Mouse (Mus musculus) heart, embryonic 16.5 days (tissue): ENCODE measurements at regions not wholly inside any gene's neighbourhood (a gene's known extent, or its start where the extent isn't known, plus 50 kb on each side); places are given as distances from the start of the nearest gene placed in this dataset.

ENCODE experiments used
- ATAC-seq: fragments of 200-750 bp; cut with Nextera tagmentation; replicated peaks from 2 replicates; pipeline ENCODE4 v1.8.0; 2017; ENCODE audit warnings: moderate number of reproducible peaks; ENCODE audit not compliant: insufficient read depth, low FRiP score; ENCODE audit errors: extremely low read depth
- H3K27ac ChIP-seq: fragments of 300-500 bp; sonication (generic); 2 replicates; pipeline ENCODE4 v1.5.1; 2014; ENCODE audit warnings: mild to moderate bottlenecking, low read length, control low read depth, moderate library complexity
- H3K27me3 ChIP-seq: fragments of 300-500 bp; sonication (generic); 2 replicates; pipeline ENCODE4 v1.6.1; 2014; ENCODE audit warnings: low read length, mixed read lengths; ENCODE audit not compliant: control insufficient read depth, insufficient read depth
- H3K36me3 ChIP-seq: fragments of 300-500 bp; sonication (generic); 2 replicates; pipeline ENCODE4 v1.6.1; 2014; ENCODE audit not compliant: control insufficient read depth, insufficient read depth
- H3K4me1 ChIP-seq: fragments of 300-500 bp; sonication (generic); 2 replicates; pipeline ENCODE4 v1.6.1; 2014; ENCODE audit warnings: low read length, mixed read lengths; ENCODE audit not compliant: control insufficient read depth, insufficient read depth
- H3K4me2 ChIP-seq: fragments of 300-500 bp; sonication (generic); 2 replicates; pipeline ENCODE4 v1.6.1; 2014; ENCODE audit warnings: low read depth, mild to moderate bottlenecking, control low read depth, low read length
- H3K4me3 ChIP-seq: fragments of 300-500 bp; sonication (generic); 2 replicates; pipeline ENCODE4 v1.5.1; 2014; ENCODE audit warnings: mild to moderate bottlenecking, control low read depth, low read length
- H3K9ac ChIP-seq: fragments of 300-500 bp; sonication (generic); 2 replicates; pipeline ENCODE4 v1.6.1; 2014; ENCODE audit warnings: low read length, control low read depth
- H3K9me3 ChIP-seq: fragments of 300-500 bp; sonication (generic); replicated peaks from 2 replicates; pipeline ENCODE4 v1.6.1; 2016; ENCODE audit warnings: low read length; ENCODE audit not compliant: control insufficient read depth
- WGBS: fragments of 180-500 bp; shearing (Covaris S2); extraction: QIAGEN DNeasy Blood & Tissue Kit; methylation state at CpG from one replicate; pipeline ENCODE4 v1.1.7; 2014; 5-methylcytosine and 5-hydroxymethylcytosine counted together

DNA sequence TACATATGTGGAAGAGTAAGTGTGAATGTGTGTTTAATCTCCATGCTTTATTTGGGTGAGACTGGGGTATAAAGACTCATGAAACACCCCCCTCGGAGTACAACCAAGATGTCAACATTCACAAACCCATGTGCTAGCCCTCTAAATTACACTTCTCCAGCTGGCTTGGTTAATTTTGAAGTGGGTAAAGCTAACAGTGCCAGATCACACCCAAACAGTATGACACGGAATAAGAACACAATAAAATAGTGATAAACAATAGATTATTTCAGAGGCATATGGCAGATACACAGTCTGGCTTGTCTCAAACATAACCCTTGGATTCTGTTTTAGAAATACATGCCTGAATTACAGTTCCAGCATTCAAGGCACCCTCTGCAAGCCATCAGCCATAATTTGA is 86.4 kb upstream of the Samsn1 start:
- Histone ChIP-seq H3K9me3 (no peaks in the 10 kb centered on the region), H3K4me2 (no peak overlapping the region), H3K27me3 (no peaks in the 10 kb centered on the region), H3K4me1 (no peaks in the 10 kb centered on the region), H3K27ac (no peak overlapping the region), H3K4me3 (no peak overlapping the region), H3K9ac (no peak overlapping the region), H3K36me3 (no peaks in the 10 kb centered on the region)
- no peak for ATAC-seq
- WGBS = 76% methylated on average over 2 of the region's 2 CpGs

- H3K27ac ChIP-seq = no peak overlapping the region
- no peaks in the 10 kb centered on the region for H3K27me3 ChIP-seq
- no peak overlapping the region for H3K9ac ChIP-seq
- no peaks in the 10 kb centered on the region for H3K4me1 ChIP-seq
- no peak overlapping the region for H3K4me3 ChIP-seq
- no peak for ATAC-seq
- 90% methylated on average over 6 of the region's 6 CpGs for WGBS
- no peak overlapping the region for H3K4me2 ChIP-seq
- no peaks in the 10 kb centered on the region for H3K36me3 ChIP-seq
- no peaks in the 10 kb centered on the region for H3K9me3 ChIP-seq
These were observed 82.6 kb upstream of the Samsn1 start for GRCm38 (mm10) chr16:76104673-76105072.

- no peak overlapping the region for H3K9ac ChIP-seq
- WGBS = 69% methylated on average over 3 of the region's 3 CpGs
- H3K4me3 ChIP-seq = no peak overlapping the region
- no peak overlapping the region for H3K4me2 ChIP-seq
- H3K9me3 ChIP-seq = no peaks in the 10 kb centered on the region
- ATAC-seq = no peak
- H3K27ac ChIP-seq = no peak overlapping the region
- no peaks in the 10 kb centered on the region for H3K36me3 ChIP-seq
- no peaks in the 10 kb centered on the region for H3K4me1 ChIP-seq
- H3K27me3 ChIP-seq = no peaks in the 10 kb centered on the region
These were observed 79.7 kb upstream of the Samsn1 start for GRCm38 (mm10) chr16:76101773-76102172.

- Histone ChIP-seq H3K4me3 (no peak overlapping the region), H3K27me3 (no peaks in the 10 kb centered on the region), H3K4me2 (no peak overlapping the region), H3K9ac (no peak overlapping the region), H3K27ac (no peak overlapping the region), H3K9me3 (no peaks in the 10 kb centered on the region), H3K4me1 (no peaks in the 10 kb centered on the region), H3K36me3 (no peaks in the 10 kb centered on the region)
- 76% methylated on average over 9 of the region's 9 CpGs for WGBS
- ATAC-seq = no peak
These were observed 75.7 kb upstream of the Samsn1 start for GRCm38 (mm10) chr16:76097808-76098207.

- Histone ChIP-seq H3K4me3 (no peak overlapping the region), H3K9ac (no peak overlapping the region), H3K9me3 (no peaks in the 10 kb centered on the region), H3K4me2 (no peak overlapping the region), H3K27ac (no peak overlapping the region), H3K4me1 (no peaks in the 10 kb centered on the region), H3K27me3 (no peaks in the 10 kb centered on the region), H3K36me3 (no peaks in the 10 kb centered on the region)
- no peak for ATAC-seq
- WGBS = 87% methylated on average over 4 of the region's 4 CpGs
These were observed 74.3 kb upstream of the Samsn1 start for GRCm38 (mm10) chr16:76096363-76096762.

DNA sequence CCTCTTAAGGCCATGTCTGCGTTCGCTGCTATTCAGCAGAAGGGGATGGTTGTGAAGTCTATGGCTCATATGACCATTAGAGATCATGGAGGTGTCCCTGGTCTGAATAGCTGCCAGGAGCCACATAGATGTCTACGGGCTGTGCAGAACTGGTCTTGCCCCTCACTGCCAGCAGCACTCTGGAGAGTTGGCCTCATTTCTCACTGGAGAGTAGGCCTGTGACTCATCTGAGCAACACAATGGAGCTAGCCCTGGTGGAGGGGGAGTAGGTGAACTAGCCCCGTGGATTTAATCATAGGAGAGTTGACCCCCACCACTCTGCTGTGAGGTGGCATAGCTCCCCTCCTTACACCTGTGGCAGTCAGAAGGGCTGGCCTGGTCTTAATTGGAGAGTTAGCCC is 63.3 kb upstream of the Samsn1 start:
- no peak for ATAC-seq
- H3K9me3 ChIP-seq = no peaks in the 10 kb centered on the region
- H3K27ac ChIP-seq = no peak overlapping the region
- H3K36me3 ChIP-seq = no peaks in the 10 kb centered on the region
- H3K4me1 ChIP-seq = no peaks in the 10 kb centered on the region
- H3K4me2 ChIP-seq = no peak overlapping the region
- H3K27me3 ChIP-seq = no peaks in the 10 kb centered on the region
- H3K9ac ChIP-seq = no peak overlapping the region
- 84% methylated on average over 4 of the region's 4 CpGs for WGBS
- H3K4me3 ChIP-seq = no peak overlapping the region

GRCm38 (mm10) chr16:76082465-76082864 is 60.4 kb upstream of the Samsn1 start:
- Histone ChIP-seq H3K9me3 (no peaks in the 10 kb centered on the region), H3K36me3 (no peaks in the 10 kb centered on the region), H3K27ac (no peak overlapping the region), H3K9ac (no peak overlapping the region), H3K4me3 (no peak overlapping the region), H3K4me2 (no peak overlapping the region), H3K4me1 (no peaks in the 10 kb centered on the region), H3K27me3 (no peaks in the 10 kb centered on the region)
- 63% methylated on average over 4 of the region's 4 CpGs for WGBS
- no peak for ATAC-seq

GRCm38 (mm10) chr16:76079761-76080502 is 57.9 kb upstream of the Samsn1 start:
- no peak for ATAC-seq
- Histone ChIP-seq H3K27me3 (no peaks in the 10 kb centered on the region), H3K36me3 (no peaks in the 10 kb centered on the region), H3K4me3 (no peak overlapping the region), H3K9ac (no peak overlapping the region), H3K4me2 (no peak overlapping the region), H3K27ac (no peak overlapping the region), H3K4me1 (no peaks in the 10 kb centered on the region), H3K9me3 (no peaks in the 10 kb centered on the region)
- 71% methylated on average over 6 of the region's 6 CpGs for WGBS

DNA sequence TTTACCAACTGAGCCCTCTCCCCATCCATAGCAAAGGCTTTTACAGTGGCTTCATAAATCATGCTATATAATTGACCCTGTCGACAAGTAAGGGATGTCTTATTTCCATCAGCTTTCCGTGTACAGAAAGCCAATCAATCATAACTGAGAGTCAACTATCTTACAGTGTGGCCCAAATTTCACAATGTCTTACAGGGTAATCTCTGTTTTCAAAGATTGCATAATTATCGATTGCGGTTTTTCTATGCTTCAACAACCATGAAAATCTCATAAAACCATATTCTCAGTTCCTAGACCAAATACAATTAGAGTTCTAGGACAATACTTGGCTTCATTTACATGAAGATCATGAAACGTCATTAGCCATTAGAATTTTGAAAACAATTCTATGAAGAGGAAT is 56.1 kb upstream of the Samsn1 start:
- no peaks in the 10 kb centered on the region for H3K9me3 ChIP-seq
- ATAC-seq = no peak
- WGBS = 78% methylated on average over 5 of the region's 5 CpGs
- no peaks in the 10 kb centered on the region for H3K27me3 ChIP-seq
- no peak overlapping the region for H3K9ac ChIP-seq
- H3K4me3 ChIP-seq = no peak overlapping the region
- H3K27ac ChIP-seq = no peak overlapping the region
- no peak overlapping the region for H3K4me2 ChIP-seq
- no peaks in the 10 kb centered on the region for H3K4me1 ChIP-seq
- no peaks in the 10 kb centered on the region for H3K36me3 ChIP-seq
